In the genomic region with DNA sequence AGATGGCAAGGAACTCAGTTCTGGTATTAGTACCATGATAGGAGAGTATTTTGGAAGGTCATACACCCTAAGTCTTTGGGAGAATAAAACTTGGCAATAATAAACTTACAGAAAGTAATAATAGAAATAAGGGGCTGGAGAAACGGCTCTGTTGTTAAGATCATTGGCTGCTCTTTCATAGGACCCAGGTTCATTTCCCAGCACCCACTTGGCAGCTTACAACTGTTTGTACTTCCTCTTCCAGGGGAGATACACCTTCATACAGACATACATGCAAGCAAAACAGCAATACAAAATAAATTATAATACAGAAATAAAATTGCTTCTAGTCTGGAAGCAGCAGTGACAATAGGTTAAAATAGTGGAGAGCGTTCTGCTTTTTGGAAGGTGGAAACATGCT, we compare ENCODE assay signal across 8 mouse cellular contexts. TPM values are rescaled to one million over a fixed set of nuclear protein-coding genes. Genes with fewer than 3 reads are reported as not detected.
DNase-seq lines count a peak whose midpoint lies in the region; ATAC-seq lines count a peak whose summit lies in the region.

No protein-coding gene starts in this region.

- no peaks in the 10 kb centered on the region for H3K27me3 ChIP-seq in kidney, embryonic 14.5 days (ENCODE audit: control insufficient read depth, insufficient read depth, low read length)
- no peaks in the 10 kb centered on the region for H3K27me3 ChIP-seq in embryonic facial prominence, embryonic 12.5 days
- no peaks in the 10 kb centered on the region for H3K27me3 ChIP-seq in hindbrain, embryonic 16.5 days (replicated peaks; ENCODE audit: control insufficient read depth, insufficient read depth, low read length)
- no peaks in the 10 kb centered on the region for H3K27me3 ChIP-seq in midbrain, embryonic 15.5 days (replicated peaks)

- H3K9me3 ChIP-seq in kidney, embryonic 14.5 days (ENCODE audit: control insufficient read depth, low read length), result no peaks in the 10 kb centered on the region
- no peaks in the 10 kb centered on the region for H3K9me3 ChIP-seq in embryonic facial prominence, embryonic 12.5 days
- no peaks in the 10 kb centered on the region for H3K9me3 ChIP-seq in hindbrain, embryonic 16.5 days (ENCODE audit: control insufficient read depth, low read length)
- H3K9me3 ChIP-seq in midbrain, embryonic 15.5 days, result no peaks in the 10 kb centered on the region

- peak overlapping the region; percentile 85; the same call in 1 of the 2 replicates for H3K4me3 ChIP-seq in kidney, embryonic 14.5 days (ENCODE audit: low read length)
- peak overlapping the region; percentile 77 for H3K4me3 ChIP-seq in embryonic facial prominence, embryonic 12.5 days
- H3K4me3 ChIP-seq in hindbrain, embryonic 16.5 days (ENCODE audit: low read length), result peak overlapping the region; percentile 66
- H3K4me3 ChIP-seq in midbrain, embryonic 15.5 days, result peak overlapping the region; percentile 65

- peak overlapping the region; percentile 51 for H3K4me2 ChIP-seq in kidney, embryonic 14.5 days (replicated peaks; ENCODE audit: low read depth, low read length)
- H3K4me2 ChIP-seq in embryonic facial prominence, embryonic 12.5 days (replicated peaks), result peak overlapping the region; percentile 66
- H3K4me2 ChIP-seq in hindbrain, embryonic 16.5 days (ENCODE audit: low read length), result peak overlapping the region; percentile 68
- H3K4me2 ChIP-seq in midbrain, embryonic 15.5 days, result peak overlapping the region; percentile 57

- DNase-seq in kidney, adult 9 months, result no peak
- no peak for DNase-seq in left cerebral cortex, postnatal 36 days (ENCODE audit: low spot score in 2 of 2)
- DNase-seq in kidney, adult 11 months, result no peak

- no peaks in the 10 kb centered on the region for H3K36me3 ChIP-seq in kidney, embryonic 14.5 days (ENCODE audit: control insufficient read depth, insufficient read depth, low read length)
- H3K36me3 ChIP-seq in embryonic facial prominence, embryonic 12.5 days, result peaks cover 3% of the 10 kb centered on the region; the same call in 1 of the 2 replicates
- 0 out of 2 replicates have a peak, but pooled peaks cover 2% of the 10 kb centered on the region for H3K36me3 ChIP-seq in hindbrain, embryonic 16.5 days (ENCODE audit: control insufficient read depth, insufficient read depth, low read length)
- no peaks in the 10 kb centered on the region; the same call in 1 of the 2 replicates for H3K36me3 ChIP-seq in midbrain, embryonic 15.5 days (replicated peaks)

- no peak overlapping the region for H3K9ac ChIP-seq in kidney, embryonic 14.5 days (ENCODE audit: low read depth, low read length)
- H3K9ac ChIP-seq in embryonic facial prominence, embryonic 12.5 days, result peak overlapping the region; percentile 92; the same call in 1 of the 2 replicates
- H3K9ac ChIP-seq in hindbrain, embryonic 16.5 days (ENCODE audit: low read depth, low read length), result no peak overlapping the region
- H3K9ac ChIP-seq in midbrain, embryonic 15.5 days, result peak overlapping the region; percentile 79; the same call in 1 of the 2 replicates

- no peak for ATAC-seq in kidney, embryonic 14.5 days (ENCODE audit: low FRiP score, low TSS enrichment)
- no peak for ATAC-seq in embryonic facial prominence, embryonic 12.5 days (ENCODE audit: insufficient number of reproducible peaks, insufficient read depth, low FRiP score, low TSS enrichment)
- no peak for ATAC-seq in hindbrain, embryonic 16.5 days
- no peak for ATAC-seq in midbrain, embryonic 15.5 days (replicated peaks)
- ATAC-seq in monocyte, adult 5-6 weeks (replicated peaks; ENCODE audit: insufficient number of reproducible peaks, low FRiP score, low TSS enrichment, poor library complexity, severe bottlenecking), result no peak

- 0 out of 2 replicates have a peak, but pooled peaks cover 12% of the 10 kb centered on the region for H3K4me1 ChIP-seq in kidney, embryonic 14.5 days (ENCODE audit: control insufficient read depth, insufficient read depth, low read length)
- H3K4me1 ChIP-seq in embryonic facial prominence, embryonic 12.5 days, result peaks cover 19% of the 10 kb centered on the region
- peaks cover 17% of the 10 kb centered on the region for H3K4me1 ChIP-seq in hindbrain, embryonic 16.5 days (ENCODE audit: control insufficient read depth, insufficient read depth, low read depth, low read length)
- peaks cover 23% of the 10 kb centered on the region for H3K4me1 ChIP-seq in midbrain, embryonic 15.5 days

- no peak overlapping the region for H3K27ac ChIP-seq in kidney, embryonic 14.5 days (ENCODE audit: low read depth, low read length)
- H3K27ac ChIP-seq in embryonic facial prominence, embryonic 12.5 days, result no peak overlapping the region
- H3K27ac ChIP-seq in hindbrain, embryonic 16.5 days (ENCODE audit: low read depth, low read length), result no peak overlapping the region
- no peak overlapping the region for H3K27ac ChIP-seq in midbrain, embryonic 15.5 days

- intact Hi-C loops in left cerebral cortex, postnatal 36 days (cut with DNase I), result loop anchor here (5.0 to 10.0 kb wide), 2 partner anchors 72 to 150 kb away; no protein-coding TSS in a partner anchor

- WGBS in kidney, embryonic 14.5 days, result 73% methylated on average over 2 of the region's 2 CpGs
- 79% methylated on average over 2 of the region's 2 CpGs for WGBS in embryonic facial prominence, embryonic 12.5 days
- WGBS in hindbrain, embryonic 16.5 days, result 74% methylated on average over 2 of the region's 2 CpGs
- WGBS in midbrain, embryonic 15.5 days, result 70% methylated on average over 2 of the region's 2 CpGs

RNA-seq across cellular contexts. Expression of a gene that starts 2.6 kb away (rescaled TPM):
- 16.7 and 22.6 TPM in 2 replicates for polyA plus RNA-seq in kidney, embryonic 14.5 days (2014; fragmentation: Nextera tagmentation; extraction: Ambion mirVana)
- 25.8 and 28.2 TPM in 2 replicates for polyA plus RNA-seq in embryonic facial prominence, embryonic 12.5 days (2016; fragmentation: Nextera tagmentation; extraction: Ambion mirVana)
- polyA plus RNA-seq in hindbrain, embryonic 16.5 days (2015; fragmentation: Nextera tagmentation; extraction: Ambion mirVana), result 22.6 and 25.4 TPM in 2 replicates
- polyA plus RNA-seq in midbrain, embryonic 15.5 days (2015; fragmentation: Nextera tagmentation; extraction: Ambion mirVana), result 32.5 and 33.1 TPM in 2 replicates
- total RNA-seq in left cerebral cortex, postnatal 36 days (2021), result 10 to 100 TPM; 16.8 to 23.8 TPM
- 64.2 to 74.6 TPM (median 71.8 TPM) in 3 replicates for total RNA-seq in monocyte, adult 5-6 weeks (2017)

Comparison
In these comparisons a context has a peak if more than half of its experiments do, and no peak if none do; other contexts are left out.
1. H3K9ac ChIP-seq: peak in embryonic facial prominence, embryonic 12.5 days (single experiment) and midbrain, embryonic 15.5 days (single experiment); none in kidney, embryonic 14.5 days (single experiment) and hindbrain, embryonic 16.5 days (single experiment).
2. Peak in every context shown above with its lines, with median percentiles within 50 percentile points of each other: H3K4me2 ChIP-seq and H3K4me3 ChIP-seq.